Mouse (Mus musculus): ENCODE results near the gene Gapdh. TPM values are rescaled to one million over a fixed set of nuclear protein-coding genes. Genes with fewer than 3 reads are reported as not detected.
A peak's percentile ranks its signal among the peaks of the same experiment; 100 is the strongest.

The Gapdh gene
- total RNA-seq (2021): 1,000 to 10,000 TPM; 2,336 to 2,609 TPM

GRCm38 (mm10) chr6:125166051-125166751, at the start of gene Gapdh:
Gapdh (minus strand) TSS chr6:125166467.
- intact Hi-C loops (cut with DNase I): loop anchor here (5.0 kb wide), 1 partner anchor 69 kb away; the partner anchor contains the start of gene Chd4

DNA sequence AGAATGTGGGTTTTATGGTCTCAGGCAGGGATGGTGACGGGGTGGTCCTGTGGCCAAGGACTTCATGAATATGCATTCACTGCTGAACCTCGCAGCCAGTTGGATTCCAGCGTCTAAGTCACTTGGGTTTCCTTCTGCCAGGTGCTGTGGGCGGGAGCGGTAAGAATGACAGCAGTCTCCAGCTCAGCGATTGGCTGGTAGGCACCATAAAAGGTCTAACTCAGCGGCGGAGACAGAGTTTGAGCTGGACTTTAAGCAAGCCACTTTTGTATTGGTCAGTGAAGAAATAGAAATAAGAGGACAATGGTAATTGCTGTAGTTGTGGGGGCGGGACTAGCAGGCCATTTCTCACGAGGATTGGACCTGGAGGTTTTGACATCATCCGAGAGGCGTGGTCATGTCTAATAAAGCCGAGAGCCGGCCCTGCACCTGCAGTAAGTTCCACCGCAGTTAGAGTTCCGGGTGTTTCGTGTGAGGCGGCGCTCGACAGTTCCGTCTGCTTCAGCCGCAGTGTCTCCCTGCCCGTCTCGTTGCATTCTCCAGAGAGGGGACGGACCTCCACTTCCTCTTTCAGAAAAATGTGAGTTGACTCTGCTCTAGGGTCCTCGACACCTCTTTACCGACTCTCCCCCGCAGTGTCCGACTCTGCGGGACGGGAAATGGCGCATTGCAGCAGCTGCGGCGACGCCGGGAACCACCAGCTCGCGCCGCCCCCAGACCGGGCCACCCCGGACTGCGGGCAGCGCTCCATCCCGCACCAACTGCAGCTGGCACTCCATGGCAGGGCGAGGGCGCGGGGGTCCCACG, 49.1 kb upstream of the Gapdh start, which contains the start of gene Vamp1:
Gene Vamp1, plus strand, starts transcription at position 404 of the 807 bp plus-strand sequence.
- intact Hi-C loops (cut with DNase I): no loop called here
- peak; percentile 93 to 96 for DNase-seq (ENCODE audit: low spot score in 2 of 2)

More at GRCm38 (mm10) chr6:125166051-125166751, at the start of gene Gapdh:
- peak; percentile 43 to 61 for DNase-seq (ENCODE audit: low spot score in 2 of 2)

- no peak for DNase-seq (ENCODE audit: low spot score in 2 of 2)
- intact Hi-C loops (cut with DNase I): no loop called here
Measured at GRCm38 (mm10) chr6:125213715-125214114, 47.4 kb upstream of the Gapdh start.

DNA sequence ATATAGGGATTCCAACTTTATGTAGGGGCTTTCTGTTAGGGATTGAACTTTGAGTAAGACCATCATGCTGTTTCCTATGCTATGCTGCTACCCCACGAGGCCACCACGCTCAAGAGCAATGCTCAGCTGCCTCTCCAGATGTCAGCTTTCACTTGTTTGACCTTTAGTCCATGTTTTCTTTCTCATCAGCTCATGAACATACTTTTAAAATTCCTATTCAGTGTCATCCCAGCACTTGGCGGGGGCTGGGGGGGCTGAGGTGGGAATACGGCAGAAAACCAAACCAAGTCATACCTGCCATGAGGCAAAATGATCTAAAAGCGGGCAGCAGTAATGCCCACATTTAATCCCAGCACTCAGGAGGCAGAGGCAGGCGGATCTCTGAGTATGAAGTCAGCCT, 46.9 kb upstream of the Gapdh start:
- intact Hi-C loops (cut with DNase I): no loop called here
- DNase-seq (ENCODE audit: low spot score in 2 of 2): no peak

DNA sequence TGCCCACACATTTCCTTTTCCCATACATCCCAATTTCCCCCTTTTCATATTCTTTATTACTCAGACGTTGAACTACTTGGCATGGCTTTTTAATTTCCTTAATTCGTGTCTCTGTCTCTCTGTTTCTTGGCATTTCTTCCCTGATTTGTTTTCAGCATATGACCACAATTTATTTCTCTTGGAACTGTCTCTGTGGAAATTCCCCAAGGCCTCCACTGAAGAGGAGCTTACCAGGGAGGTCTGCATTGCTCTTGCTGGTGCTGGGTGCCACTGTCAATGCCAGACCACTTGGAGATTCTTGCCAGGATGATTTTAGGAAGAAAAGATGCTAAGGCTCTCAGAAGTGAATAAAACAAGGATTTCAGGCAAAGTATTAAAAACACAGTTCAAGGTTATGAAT, 46.4 kb upstream of the Gapdh start:
- no peak for DNase-seq (ENCODE audit: low spot score in 2 of 2)
- intact Hi-C loops (cut with DNase I): no loop called here

DNA sequence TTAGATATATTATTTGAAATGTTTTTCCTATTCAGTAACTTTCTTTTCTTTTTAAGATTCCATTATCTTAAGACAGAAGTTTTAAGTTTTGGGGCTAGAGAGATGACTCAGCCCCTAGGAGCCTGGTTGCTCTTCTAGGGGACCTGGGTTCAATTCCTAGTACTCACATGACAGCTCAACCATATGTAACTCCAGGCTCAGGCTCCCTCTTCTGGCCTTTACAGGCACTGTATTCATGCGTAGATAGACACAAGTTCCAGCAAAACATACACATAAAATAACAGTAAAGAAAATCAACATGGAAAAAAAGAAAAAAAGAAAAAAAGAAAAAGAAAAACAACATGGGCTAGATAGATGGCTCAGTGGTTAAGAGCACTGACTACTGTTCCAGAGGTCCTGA, 44.2 kb upstream of the Gapdh start:
- no peak for DNase-seq (ENCODE audit: low spot score in 2 of 2)
- intact Hi-C loops (cut with DNase I): no loop called here

GRCm38 (mm10) chr6:125197166-125197565, 30.9 kb upstream of the Gapdh start:
- DNase-seq (ENCODE audit: low spot score in 2 of 2): no peak
- intact Hi-C loops (cut with DNase I): no loop called here

DNA sequence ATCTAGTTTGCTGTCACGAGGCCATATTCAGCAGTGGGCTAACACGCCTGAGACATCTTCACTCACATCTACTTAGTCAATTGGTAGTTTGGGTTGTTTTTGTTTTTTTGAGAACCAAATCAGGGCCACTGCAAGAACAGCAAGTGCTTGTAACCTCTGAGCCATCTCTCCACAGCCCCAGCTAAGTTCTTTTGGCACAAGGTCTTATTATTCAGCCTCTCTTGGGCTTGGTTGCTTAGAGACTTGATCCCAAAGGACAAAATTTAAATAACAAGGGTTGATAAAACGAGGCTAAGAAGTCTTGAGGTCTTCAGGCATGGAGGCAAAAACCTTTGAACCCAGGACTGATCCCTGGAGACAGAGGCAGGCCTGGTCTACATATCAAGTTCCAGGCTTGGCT, 30.0 kb upstream of the Gapdh start:
- intact Hi-C loops (cut with DNase I): no loop called here
- DNase-seq (ENCODE audit: low spot score in 2 of 2): no peak

DNA sequence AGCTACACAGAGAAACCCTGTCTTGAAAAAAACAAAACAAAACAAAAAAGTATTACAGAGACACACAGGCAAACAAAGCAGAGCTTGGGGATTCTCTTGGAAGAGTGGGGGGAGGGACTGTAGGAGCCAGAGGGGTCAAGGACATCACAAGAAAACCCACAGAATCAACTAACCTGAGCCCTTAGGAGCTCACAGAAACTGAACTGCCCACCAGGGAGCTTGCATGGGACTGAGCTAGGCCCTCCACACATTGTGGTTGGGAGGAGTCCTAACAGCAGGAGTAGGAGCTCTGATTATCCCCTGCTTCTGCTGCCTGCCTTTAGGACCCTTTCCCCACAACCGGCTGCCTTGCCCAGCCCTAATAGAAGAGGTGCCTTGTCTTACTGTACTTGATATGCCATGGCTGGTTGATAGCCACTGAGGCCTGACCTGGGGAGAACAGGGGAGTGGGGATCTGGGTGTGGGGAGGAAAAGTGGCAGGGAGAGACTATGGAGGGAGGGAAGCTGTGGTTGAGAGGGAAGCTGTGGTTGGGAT, 29.3 kb upstream of the Gapdh start:
- intact Hi-C loops (cut with DNase I): no loop called here
- DNase-seq (ENCODE audit: low spot score in 2 of 2): no peak

- no peak for DNase-seq (ENCODE audit: low spot score in 2 of 2)
- intact Hi-C loops (cut with DNase I): no loop called here
Measured at GRCm38 (mm10) chr6:125193390-125193789, 27.1 kb upstream of the Gapdh start.

DNA sequence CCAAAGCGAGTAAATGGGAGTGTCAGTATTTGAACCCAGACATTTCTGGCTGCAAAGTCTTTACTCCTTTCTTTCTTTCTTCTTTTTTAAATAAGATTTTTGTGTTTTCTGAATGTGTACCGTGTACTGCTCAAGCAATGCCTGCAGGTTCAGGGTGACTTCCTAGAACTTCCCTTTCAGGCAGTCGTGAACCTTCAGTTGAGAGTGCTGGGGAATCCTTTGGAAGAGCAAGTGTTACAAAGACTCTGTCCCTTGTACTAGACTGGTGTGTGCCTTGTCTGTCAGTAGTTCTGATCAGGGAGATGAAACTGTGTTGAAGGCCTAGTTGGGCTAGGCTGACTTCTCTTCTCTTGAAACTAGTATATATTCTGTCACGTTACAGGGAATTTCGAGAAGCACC, 26.6 kb upstream of the Gapdh start:
- DNase-seq (ENCODE audit: low spot score in 2 of 2): no peak
- intact Hi-C loops (cut with DNase I): no loop called here

DNA sequence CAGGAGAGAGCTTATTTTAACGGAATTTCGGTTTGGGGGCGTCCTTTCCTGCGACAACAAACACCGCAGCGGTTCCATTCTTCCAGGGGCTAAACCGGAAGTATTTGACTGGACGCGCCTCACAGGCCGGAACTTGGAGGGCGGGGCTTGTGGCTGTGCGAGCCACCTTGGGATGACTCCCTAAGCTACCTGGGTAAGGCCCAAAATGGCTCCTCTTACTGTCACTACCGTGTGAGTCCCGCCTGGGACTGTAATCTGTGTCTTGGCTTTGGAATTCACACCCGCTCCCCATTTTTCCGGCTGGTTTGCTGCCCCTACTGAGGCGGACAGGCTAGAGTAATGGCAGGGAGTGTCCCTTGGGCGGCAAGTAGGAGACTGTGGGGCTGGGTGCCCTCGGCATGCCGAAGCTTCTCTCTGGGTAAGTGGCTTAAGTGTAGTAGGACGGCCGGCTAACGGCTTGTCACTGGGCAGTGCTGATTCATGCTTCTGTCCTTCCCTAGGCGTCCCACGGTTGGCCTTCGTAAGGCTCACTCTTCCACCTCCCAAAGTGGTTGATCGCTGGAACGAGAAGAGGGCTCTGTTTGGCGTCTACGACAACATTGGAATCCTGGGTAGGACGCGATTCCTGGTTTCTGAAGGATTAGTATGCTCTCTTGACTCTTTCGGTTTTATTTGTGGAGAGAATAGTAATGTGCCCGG, 25.9 kb upstream of the Gapdh start:
- intact Hi-C loops (cut with DNase I): no loop called here
- peak; percentile 90 to 93 for DNase-seq (ENCODE audit: low spot score in 2 of 2)

DNA sequence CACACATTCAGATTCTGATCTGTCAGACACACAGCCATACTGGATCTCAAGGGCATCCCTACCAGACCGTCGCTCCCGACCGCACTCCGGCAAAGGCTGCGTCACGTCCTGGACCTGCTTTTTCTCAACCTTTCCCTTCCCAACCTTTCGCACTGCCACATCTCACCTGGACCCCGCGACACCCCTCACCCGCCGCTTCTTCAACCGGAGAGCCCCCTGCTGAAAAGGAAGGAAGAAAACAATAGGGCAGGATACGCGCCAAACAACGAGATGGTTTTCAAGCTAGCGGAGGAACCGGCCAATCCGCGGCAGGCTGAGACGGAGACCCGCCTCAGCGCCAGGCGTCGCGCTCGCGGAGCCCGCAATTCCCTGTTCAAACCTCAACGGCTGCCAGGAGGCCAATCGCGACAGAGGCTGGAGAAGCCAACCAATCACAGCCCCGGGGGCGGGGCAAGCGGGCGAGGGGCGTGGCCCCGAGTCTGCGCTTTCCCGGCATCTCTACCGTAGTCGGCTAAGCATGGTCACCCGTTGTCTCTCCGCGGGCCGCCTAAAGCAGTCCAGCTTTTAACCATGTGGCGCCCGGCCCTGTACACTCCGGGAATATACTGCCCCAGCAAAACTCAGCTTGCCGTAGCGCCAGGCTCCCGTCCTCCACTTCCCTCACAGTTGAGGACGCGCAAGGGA, 25.2 kb upstream of the Gapdh start, which contains the start of the genes Ncapd2 and Mrpl51:
Gene Ncapd2, minus strand, starts transcription at position 370 of the 684 bp plus-strand sequence.
Gene Mrpl51, plus strand, starts transcription at position 470 of the 684 bp plus-strand sequence.
- intact Hi-C loops (cut with DNase I): no loop called here
- DNase-seq (ENCODE audit: low spot score in 2 of 2): peak; percentile 96

DNA sequence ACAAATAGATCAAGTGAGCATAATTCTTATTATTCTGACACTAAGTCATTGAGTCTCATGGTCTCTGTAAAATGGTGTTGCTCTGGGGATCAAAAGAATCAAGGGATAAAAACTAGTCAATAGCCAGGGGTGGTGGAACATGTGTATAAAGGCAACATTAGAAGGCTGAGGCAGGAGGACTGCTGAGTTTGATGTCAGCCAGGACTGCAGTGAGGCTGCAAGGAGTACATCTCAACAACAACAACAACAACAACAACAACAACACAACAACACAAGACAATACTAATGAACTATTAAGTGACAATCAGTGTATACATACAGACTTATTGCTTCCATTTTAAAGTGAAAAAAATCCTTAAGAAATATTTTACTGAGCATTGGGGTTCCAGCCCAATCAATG, 24.5 kb upstream of the Gapdh start:
- intact Hi-C loops (cut with DNase I): no loop called here
- DNase-seq (ENCODE audit: low spot score in 2 of 2): no peak

DNA sequence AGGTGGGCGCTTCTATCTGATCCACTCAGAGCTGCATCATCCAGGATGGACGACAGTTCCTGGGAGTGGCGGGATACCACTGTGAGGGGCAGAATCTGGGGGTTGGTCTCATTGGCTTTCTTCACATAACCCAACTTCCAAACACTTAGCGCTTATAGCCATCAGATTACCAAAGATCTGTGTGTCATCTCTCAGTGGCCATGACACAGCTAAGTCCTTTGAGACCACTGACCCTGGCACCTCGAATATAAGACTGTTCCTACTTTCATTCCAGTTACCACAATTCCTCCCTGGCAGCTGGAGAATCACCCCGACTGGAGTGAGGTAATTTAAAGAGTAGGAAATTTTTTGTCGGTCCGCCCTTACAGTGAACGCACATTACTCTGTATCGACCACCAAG, 19.9 kb upstream of the Gapdh start:
- DNase-seq (ENCODE audit: low spot score in 2 of 2): no peak
- intact Hi-C loops (cut with DNase I): no loop called here

DNA sequence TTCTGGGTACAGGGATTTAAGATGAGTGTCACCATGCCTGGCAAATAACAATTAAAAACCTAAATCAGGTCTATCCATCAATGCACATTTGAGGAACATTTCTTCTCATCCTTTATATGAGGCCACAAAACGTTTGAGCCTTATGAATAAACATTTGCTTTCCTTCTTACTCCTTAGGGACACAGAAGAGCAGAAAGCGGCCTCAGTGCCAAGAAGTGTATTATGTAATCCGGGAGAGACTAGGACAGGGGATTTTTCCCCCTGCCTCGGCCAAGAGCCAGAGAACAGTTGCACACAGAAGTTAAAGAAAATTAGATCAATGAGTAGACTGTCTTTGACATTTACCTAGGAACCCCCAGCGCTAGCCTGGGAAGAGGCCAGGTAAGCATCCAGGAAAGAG, 15.9 kb upstream of the Gapdh start:
- peak in 1 of 2 experiments; percentile 28 for DNase-seq (ENCODE audit: low spot score in 2 of 2)
- intact Hi-C loops (cut with DNase I): no loop called here

DNA sequence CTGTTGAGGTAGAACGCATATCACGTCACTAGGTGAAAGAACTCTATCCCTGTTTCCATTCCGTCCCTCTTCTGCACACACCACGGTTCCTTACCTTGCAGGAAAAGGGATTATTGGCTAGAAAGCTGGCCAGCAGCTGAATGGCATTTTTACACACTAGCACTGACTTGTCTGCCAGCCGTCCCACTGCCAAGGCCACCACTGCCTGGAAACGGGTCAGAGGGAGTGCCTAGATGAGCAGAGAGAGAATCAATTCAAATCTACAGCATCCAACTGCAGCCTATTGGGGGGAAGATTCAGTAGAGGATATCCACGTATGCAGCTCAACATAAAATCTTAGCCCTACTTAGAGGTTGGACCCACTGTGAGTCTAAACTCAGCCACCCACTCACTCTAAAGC, 13.3 kb upstream of the Gapdh start:
- intact Hi-C loops (cut with DNase I): no loop called here
- no peak for DNase-seq (ENCODE audit: low spot score in 2 of 2)

DNA sequence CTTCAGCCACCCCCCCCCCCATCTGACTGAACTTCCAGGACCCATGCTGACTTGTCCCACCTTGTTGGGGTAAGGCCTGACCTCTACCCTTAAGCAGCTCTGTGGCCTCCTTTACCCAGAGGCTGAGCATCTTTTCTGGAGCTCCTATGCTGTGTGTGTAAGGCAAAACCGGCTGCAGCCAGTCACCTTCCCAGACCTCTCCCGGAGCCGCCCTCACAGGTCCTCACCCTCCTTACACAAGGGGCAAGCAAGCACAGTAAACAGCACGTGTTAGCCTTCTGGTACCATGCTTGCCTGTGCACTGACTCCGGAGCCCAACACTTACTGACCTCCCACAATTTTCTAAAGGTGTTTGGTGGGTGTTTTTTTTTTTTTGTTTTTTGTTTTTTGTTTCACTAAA, 9.2 kb upstream of the Gapdh start:
- DNase-seq (ENCODE audit: low spot score in 2 of 2): no peak
- intact Hi-C loops (cut with DNase I): no loop called here

DNA sequence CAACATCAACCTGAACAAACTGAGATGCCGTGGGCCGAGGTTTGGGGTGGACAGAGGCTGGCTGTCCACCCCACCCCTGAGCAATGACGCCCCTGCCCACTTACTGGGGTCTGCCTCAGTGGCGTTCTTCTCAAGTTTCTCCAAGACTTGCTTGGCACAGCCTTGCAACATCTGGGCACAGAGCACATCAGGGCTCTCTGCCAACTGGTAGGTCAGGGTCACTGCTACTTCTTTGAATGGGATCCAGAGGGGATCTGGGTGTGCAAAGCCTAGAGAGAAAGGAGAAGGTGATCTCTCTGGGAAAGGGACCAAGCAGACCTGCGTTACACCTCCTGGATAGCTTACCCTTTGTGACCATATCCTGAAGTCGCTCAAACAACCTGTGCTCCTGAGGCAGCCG, 7.0 kb upstream of the Gapdh start:
- intact Hi-C loops (cut with DNase I): no loop called here
- no peak for DNase-seq (ENCODE audit: low spot score in 2 of 2)
